20 mouse cellular contexts compared by ENCODE assay signal in the genomic region with DNA sequence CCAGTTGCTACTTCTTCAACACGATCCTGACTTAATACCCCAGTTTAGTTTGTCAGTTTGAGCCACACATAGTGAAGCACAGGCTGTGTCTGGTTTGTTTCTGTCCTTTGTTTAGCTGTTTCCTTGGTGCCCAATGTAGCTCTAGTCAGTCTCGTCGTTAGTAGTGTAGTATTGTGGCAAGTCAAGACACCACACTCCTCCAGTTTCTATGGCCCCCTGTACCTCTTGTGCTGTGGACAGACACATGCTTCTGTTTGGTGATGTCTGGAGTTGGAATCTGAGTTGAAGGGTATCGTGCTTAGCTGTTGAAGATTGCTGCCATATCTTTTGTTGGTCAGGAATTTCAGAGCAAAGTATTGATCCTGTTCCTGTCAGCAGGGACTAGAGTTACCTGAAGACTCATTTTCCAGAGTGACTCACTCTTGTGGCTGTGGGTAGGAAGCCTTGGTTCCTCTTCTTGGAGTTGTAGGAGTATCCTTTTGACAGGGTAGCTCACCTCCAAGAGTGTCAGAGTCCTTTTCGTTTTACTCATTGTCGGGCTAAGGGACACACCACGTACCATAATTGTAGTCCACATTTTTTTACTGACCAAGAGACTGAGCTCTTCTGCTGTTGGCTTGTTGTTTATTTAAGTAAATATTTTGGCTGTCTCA. TPM values are rescaled to one million over a fixed set of nuclear protein-coding genes. Genes with fewer than 3 reads are reported as not detected.
DNase-seq lines count a peak whose midpoint lies in the region; ATAC-seq and TF ChIP-seq lines count a peak whose summit lies in the region.
"Had no signal": no experiment of that assay in that cellular context is flagged by ENCODE, and none has a peak within 500 bp of the region (broad histone marks: within the 10 kb centered on the region; RNA-seq: fewer than 3 reads in every experiment).

No protein-coding gene starts in this region.

- peaks cover 8% of the 10 kb centered on the region for H3K9me3 ChIP-seq in heart, embryonic 16.5 days (replicated peaks; ENCODE audit: control insufficient read depth, low read length)
- no peaks in the 10 kb centered on the region for H3K9me3 ChIP-seq in kidney, embryonic 15.5 days (replicated peaks)
- H3K9me3 ChIP-seq: forebrain, embryonic 15.5 days; heart, embryonic 15.5 days; hindbrain, embryonic 15.5 days; liver, embryonic 15.5 days had no signal

- peaks cover 14% of the 10 kb centered on the region for H3K4me1 ChIP-seq in heart, embryonic 16.5 days (ENCODE audit: control insufficient read depth, insufficient read depth, low read length)
- peaks cover 15% of the 10 kb centered on the region for H3K4me1 ChIP-seq in bone marrow, adult 2 months (ENCODE audit: control insufficient read depth, insufficient read depth, low read length)
- 0 out of 2 replicates have a peak, but pooled peaks cover 3% of the 10 kb centered on the region for H3K4me1 ChIP-seq in kidney, embryonic 15.5 days
- H3K4me1 ChIP-seq: forebrain, embryonic 15.5 days; hindbrain, embryonic 15.5 days; limb, embryonic 12.5 days had no signal

- peak overlapping the region; percentile 16; the same call in 1 of the 2 replicates for H3K9ac ChIP-seq in heart, embryonic 16.5 days (ENCODE audit: low read length)
- no peak overlapping the region for H3K9ac ChIP-seq in kidney, embryonic 15.5 days
- H3K9ac ChIP-seq: forebrain, embryonic 15.5 days; heart, embryonic 15.5 days; hindbrain, embryonic 15.5 days; limb, embryonic 12.5 days; liver, embryonic 15.5 days had no signal

- TF ChIP-seq POLR2A in bone marrow, adult 2 months (IDR thresholded peaks at IDR 0.05; ENCODE audit: borderline replicate concordance, control insufficient read depth, low read depth, low read length), result no peak

- no peak for DNase-seq in heart, adult 9 months (ENCODE audit: low spot score in 2 of 2)
- DNase-seq in CD4-positive helper T cell, adult 2 months (ENCODE audit: low read depth, low spot score), result peak; percentile 71
- DNase-seq in layer of hippocampus, postnatal 10 days (ENCODE audit: low spot score in 2 of 2), result no peak
- DNase-seq in adrenal gland, postnatal 36 days, result no peak
- DNase-seq: cerebellum, adult 8-10 months; gastrocnemius, postnatal 10 days; kidney, adult 9 months; lung, postnatal 4 days; midbrain, embryonic 14.5 days had no signal

- no peak for ATAC-seq in heart, embryonic 16.5 days (replicated peaks; ENCODE audit: extremely low read depth, insufficient read depth, low FRiP score)
- 0 out of 2 replicates have a peak, but pooled peaks have one; percentile 7 for ATAC-seq in megakaryocyte progenitor cell, adult 5-6 weeks (replicated peaks; ENCODE audit: poor library complexity)
- ATAC-seq in kidney, embryonic 15.5 days (replicated peaks; ENCODE audit: low FRiP score), result no peak
- ATAC-seq: forebrain, embryonic 15.5 days; Patski had no signal

- H3K36me3 ChIP-seq in heart, embryonic 16.5 days (ENCODE audit: control insufficient read depth, insufficient read depth), result peaks cover 7% of the 10 kb centered on the region; the same call in 1 of the 2 replicates
- H3K36me3 ChIP-seq in kidney, embryonic 15.5 days, result peaks cover 20% of the 10 kb centered on the region
- H3K36me3 ChIP-seq: forebrain, embryonic 15.5 days; heart, embryonic 15.5 days had no signal

- H3K4me2 ChIP-seq in heart, embryonic 16.5 days (ENCODE audit: low read depth, low read length), result no peak overlapping the region
- H3K4me2 ChIP-seq in kidney, embryonic 15.5 days, result no peak overlapping the region
- H3K4me2 ChIP-seq: forebrain, embryonic 15.5 days; heart, embryonic 15.5 days; hindbrain, embryonic 15.5 days; limb, embryonic 12.5 days; liver, embryonic 15.5 days had no signal

- H3K27ac ChIP-seq in heart, embryonic 16.5 days (ENCODE audit: low read length), result no peak overlapping the region
- H3K27ac ChIP-seq in bone marrow, adult 2 months (ENCODE audit: control insufficient read depth, insufficient read depth, low read depth, low read length, poor library complexity), result peak overlapping the region; percentile 22; the same call in 1 of the 2 replicates
- H3K27ac ChIP-seq in kidney, embryonic 15.5 days, result no peak overlapping the region
- H3K27ac ChIP-seq: forebrain, embryonic 15.5 days; heart, embryonic 15.5 days; hindbrain, embryonic 15.5 days; left cerebral cortex, adult 2 months; limb, embryonic 12.5 days had no signal

- H3K4me3 ChIP-seq in heart, embryonic 16.5 days (ENCODE audit: low read length), result no peak overlapping the region
- H3K4me3 ChIP-seq in bone marrow, adult 2 months (replicated peaks; ENCODE audit: control insufficient read depth, low read depth, low read length), result no peak overlapping the region
- no peak overlapping the region for H3K4me3 ChIP-seq in kidney, embryonic 15.5 days (replicated peaks)
- H3K4me3 ChIP-seq: forebrain, embryonic 15.5 days; heart, embryonic 15.5 days; hindbrain, embryonic 15.5 days; left cerebral cortex, adult 2 months; limb, embryonic 12.5 days; liver, embryonic 15.5 days had no signal

- WGBS in heart, embryonic 16.5 days, result 59% methylated on average over 7 of the region's 7 CpGs
- WGBS in bone marrow, adult 2 months, result 58% methylated on average over 7 of the region's 7 CpGs
- 81% methylated on average over 7 of the region's 7 CpGs for WGBS in kidney, embryonic 15.5 days

- no peaks in the 10 kb centered on the region for H3K27me3 ChIP-seq in heart, embryonic 16.5 days (ENCODE audit: control insufficient read depth, insufficient read depth, low read length)
- no peaks in the 10 kb centered on the region for H3K27me3 ChIP-seq in kidney, embryonic 15.5 days
- H3K27me3 ChIP-seq: forebrain, embryonic 15.5 days; heart, embryonic 15.5 days; hindbrain, embryonic 15.5 days; limb, embryonic 12.5 days; liver, embryonic 15.5 days; Patski had no signal

- TF ChIP-seq CTCF in bone marrow, adult 2 months (IDR thresholded peaks at IDR 0.05; ENCODE audit: control insufficient read depth, insufficient read depth, low read length), result no peak

RNA-seq across cellular contexts. Expression of a gene that starts 15.3 kb away (rescaled TPM):
- polyA plus RNA-seq in heart, embryonic 16.5 days (2015; fragmentation: Nextera tagmentation; extraction: Ambion mirVana), result 0.22 and 1.00 TPM in 2 replicates
- 2.8 and 3.4 TPM in 2 replicates for polyA plus RNA-seq in bone marrow, adult 2 months (2011; ENCODE audit: insufficient read depth, insufficient read length, low replicate concordance, missing spikeins)
- 0.68 and 2.1 TPM in 2 replicates for total RNA-seq in megakaryocyte progenitor cell, adult 5-6 weeks (2015)
- 0.34 and 1.9 TPM in 2 replicates for total RNA-seq in megakaryocyte progenitor cell, adult 5-6 weeks (2017)
- not detected for total RNA-seq in layer of hippocampus, postnatal 10 days (2021)
- total RNA-seq in adrenal gland, postnatal 36 days (2021), result under 1 TPM; 0.23 to 0.26 TPM
- polyA plus RNA-seq in kidney, embryonic 15.5 days (2015; fragmentation: Nextera tagmentation; extraction: Ambion mirVana), result 0.30 and 0.39 TPM in 2 replicates
- total RNA-seq: gastrocnemius, postnatal 10 days; left cerebral cortex, adult 2 months had no signal
- polyA plus RNA-seq: midbrain, embryonic 14.5 days had no signal

RNA-seq across cellular contexts. Expression of a gene that starts 34.1 kb away (rescaled TPM):
- polyA plus RNA-seq in heart, embryonic 16.5 days (2015; fragmentation: Nextera tagmentation; extraction: Ambion mirVana), result 2.4 and 3.6 TPM in 2 replicates
- 0.83 and 1.5 TPM in 2 replicates for polyA plus RNA-seq in bone marrow, adult 2 months (2011; ENCODE audit: insufficient read depth, insufficient read length, low replicate concordance, missing spikeins)
- 4.0 and 7.1 TPM in 2 replicates for total RNA-seq in megakaryocyte progenitor cell, adult 5-6 weeks (2015)
- total RNA-seq in megakaryocyte progenitor cell, adult 5-6 weeks (2017), result 2.2 and 3.5 TPM in 2 replicates
- under 1 TPM; 0.71 to 0.83 TPM for total RNA-seq in layer of hippocampus, postnatal 10 days (2021)
- total RNA-seq in adrenal gland, postnatal 36 days (2021), result under 1 TPM; 0.36 to 0.46 TPM
- polyA plus RNA-seq in kidney, embryonic 15.5 days (2015; fragmentation: Nextera tagmentation; extraction: Ambion mirVana), result 4.1 and 4.9 TPM in 2 replicates
- polyA plus RNA-seq: Patski had no signal

RNA-seq across cellular contexts. Expression of a gene that starts 52.4 kb away (rescaled TPM):
- 48.3 and 53.8 TPM in 2 replicates for polyA plus RNA-seq in heart, embryonic 16.5 days (2015; fragmentation: Nextera tagmentation; extraction: Ambion mirVana)
- polyA plus RNA-seq in bone marrow, adult 2 months (2011; ENCODE audit: insufficient read depth, insufficient read length, low replicate concordance, missing spikeins), result 9.4 and 21.6 TPM in 2 replicates
- total RNA-seq in megakaryocyte progenitor cell, adult 5-6 weeks (2015), result 31.1 and 33.5 TPM in 2 replicates
- total RNA-seq in megakaryocyte progenitor cell, adult 5-6 weeks (2017), result 19.0 and 25.2 TPM in 2 replicates
- 10 to 100 TPM; 39.1 to 39.3 TPM for total RNA-seq in layer of hippocampus, postnatal 10 days (2021)
- total RNA-seq in adrenal gland, postnatal 36 days (2021), result 10 to 100 TPM; 35.4 to 36.5 TPM
- polyA plus RNA-seq in kidney, embryonic 15.5 days (2015; fragmentation: Nextera tagmentation; extraction: Ambion mirVana), result 66.7 and 68.6 TPM in 2 replicates
